Mouse (Mus musculus) intestine, embryonic 15.5 days (tissue): ENCODE data around the gene Znhit2. TPM values are rescaled to one million over a fixed set of nuclear protein-coding genes. Genes with fewer than 3 reads are reported as not detected.
A peak's percentile ranks its signal among the peaks of the same experiment; 100 is the strongest.

ENCODE experiments used
- ATAC-seq: fragments of 200-750 bp; cut with Nextera tagmentation; 2 replicates; pipeline ENCODE4 v1.8.0; 2017; ENCODE audit warnings: moderate TSS enrichment, moderate library complexity
- H3K27ac ChIP-seq: fragments of 300-500 bp; sonication (generic); 2 replicates; pipeline ENCODE4 v1.5.1; 2015; ENCODE audit warnings: mild to moderate bottlenecking, inconsistent platforms
- H3K27me3 ChIP-seq: fragments of 300-500 bp; sonication (generic); replicated peaks from 2 replicates; pipeline ENCODE4 v1.6.1; 2015; ENCODE audit warnings: inconsistent platforms
- H3K36me3 ChIP-seq: fragments of 300-500 bp; sonication (generic); 2 replicates; pipeline ENCODE4 v1.6.1; 2015; ENCODE audit warnings: inconsistent platforms
- H3K4me1 ChIP-seq: fragments of 300-500 bp; sonication (generic); replicated peaks from 2 replicates; pipeline ENCODE4 v1.6.1; 2015; ENCODE audit warnings: inconsistent platforms
- H3K4me2 ChIP-seq: fragments of 300-500 bp; sonication (generic); replicated peaks from 2 replicates; pipeline ENCODE4 v1.6.1; 2015; ENCODE audit warnings: mild to moderate bottlenecking, inconsistent platforms
- H3K4me3 ChIP-seq: fragments of 300-500 bp; sonication (generic); replicated peaks from 2 replicates; pipeline ENCODE4 v1.5.1; 2015; ENCODE audit warnings: inconsistent platforms
- H3K9ac ChIP-seq: fragments of 300-500 bp; sonication (generic); 2 replicates; pipeline ENCODE4 v1.6.1; 2015; ENCODE audit warnings: inconsistent platforms
- H3K9me3 ChIP-seq: fragments of 300-500 bp; sonication (generic); 2 replicates; pipeline ENCODE4 v1.6.1; 2016; ENCODE audit warnings: inconsistent platforms
- WGBS: fragments of 180-500 bp; shearing (Covaris S2); methylation state at CpG from one replicate; pipeline ENCODE4 v1.1.7; 2015; 5-methylcytosine and 5-hydroxymethylcytosine counted together
- polyA plus RNA-seq: library from polyadenylated mRNA; unstranded; fragments of >200 nt; fragmentation: Nextera tagmentation; extraction: Ambion mirVana; gene quantifications from 2 replicates; pipeline ENCODE4 v1.2.1, GENCODE M21; 2015

Znhit2 gene
- polyA plus RNA-seq, 1 experiment from 2014 or later: 30.1 TPM

DNA sequence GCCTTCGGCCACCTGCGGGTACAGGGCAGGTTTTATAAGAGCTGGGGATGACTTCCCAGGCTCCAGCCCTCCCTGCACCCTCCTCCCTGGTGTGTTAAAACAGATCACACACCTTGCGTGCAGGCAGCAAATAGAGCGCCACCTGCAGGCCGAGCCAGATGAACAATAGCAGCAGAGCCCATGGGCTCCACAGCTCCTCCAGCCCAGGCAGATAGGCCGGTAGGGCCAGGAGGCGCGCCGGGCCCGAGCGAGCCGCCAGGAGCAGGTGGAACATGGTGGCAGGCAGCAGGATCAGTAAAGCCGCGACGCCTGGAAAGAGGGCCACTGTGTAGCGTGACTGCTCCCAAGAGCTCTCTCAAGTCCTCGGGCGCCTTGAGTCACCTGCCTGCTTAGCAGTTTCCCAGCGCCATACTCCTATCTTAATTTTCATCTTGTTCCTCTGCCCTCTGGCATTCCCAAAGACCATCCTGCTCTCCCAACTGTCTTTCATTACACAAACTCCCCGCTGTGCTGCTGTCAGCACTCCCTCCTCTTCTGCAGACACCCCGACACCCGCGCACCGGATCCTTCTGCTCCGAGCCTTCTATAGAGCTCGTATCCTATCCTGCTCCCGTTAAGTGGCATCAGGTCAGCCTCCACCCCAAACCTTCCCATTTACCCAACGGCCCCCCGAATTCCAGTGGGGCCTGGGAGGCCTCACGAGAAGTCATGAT, 6.2 kb downstream of the Znhit2 start:
- H3K4me1 ChIP-seq: peaks cover 28% of the 10 kb centered on the region
- H3K27me3 ChIP-seq: no peaks in the 10 kb centered on the region
- peaks cover 26% of the 10 kb centered on the region for H3K36me3 ChIP-seq
- peak overlapping the region; percentile 92 for H3K4me2 ChIP-seq
- H3K9ac ChIP-seq: peak overlapping the region; percentile 54
- H3K27ac ChIP-seq: peak overlapping the region; percentile 76
- ATAC-seq: peak; percentile 70
- WGBS: under 1% methylated on average over 30 of the region's 30 CpGs
- H3K4me3 ChIP-seq: peak overlapping the region; percentile 48
- H3K9me3 ChIP-seq: no peaks in the 10 kb centered on the region

GRCm38 (mm10) chr19:6067724-6068415, 6.9 kb downstream of the Znhit2 start, which contains the start of gene Tm7sf2:
Tm7sf2 (minus strand) TSS chr19:6068373.
- 7% methylated on average over 33 of the region's 33 CpGs for WGBS
- Histone ChIP-seq H3K27ac (peak within 1 kb of the TSS; percentile 76), H3K4me3 (peak within 1 kb of the TSS; percentile 48), H3K4me1 (peaks cover 21% of the 10 kb centered on the region), H3K9me3 (no peaks in the 10 kb centered on the region), H3K27me3 (no peaks in the 10 kb centered on the region), H3K36me3 (peaks cover 26% of the 10 kb centered on the region), H3K4me2 (peak within 1 kb of the TSS; percentile 92), H3K9ac (peak within 1 kb of the TSS; percentile 54)
- ATAC-seq: peak; percentile 97

DNA sequence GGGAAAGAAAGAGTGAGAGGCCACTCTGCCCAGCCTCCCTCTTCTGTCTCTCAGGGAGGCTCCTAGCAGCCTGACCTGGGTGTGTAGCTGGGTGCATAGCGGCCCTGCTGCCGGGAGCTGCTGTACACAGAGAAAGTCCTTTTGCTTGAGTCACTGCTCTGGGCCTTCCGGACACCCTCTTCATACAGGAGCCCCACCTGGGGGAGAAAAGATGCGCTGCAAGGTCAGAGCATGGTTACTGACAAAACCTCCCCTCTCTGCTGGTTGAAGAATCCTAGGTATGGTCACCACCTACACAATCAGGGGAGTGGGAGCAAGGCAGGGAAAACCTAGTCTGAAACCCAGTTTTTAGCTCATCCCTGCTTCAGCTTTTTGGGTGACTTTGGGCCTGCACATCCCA, 8.0 kb downstream of the Znhit2 start:
- no peak for ATAC-seq
- Histone ChIP-seq H3K9ac (no peak overlapping the region), H3K4me1 (peaks cover 21% of the 10 kb centered on the region), H3K27ac (no peak overlapping the region), H3K9me3 (no peaks in the 10 kb centered on the region), H3K4me2 (no peak overlapping the region), H3K4me3 (no peak overlapping the region), H3K36me3 (peaks cover 26% of the 10 kb centered on the region), H3K27me3 (no peaks in the 10 kb centered on the region)
- WGBS: 61% methylated on average over 4 of the region's 4 CpGs

- ATAC-seq: no peak
- 91% methylated on average over 10 of the region's 10 CpGs for WGBS
- Histone ChIP-seq H3K27ac (no peak overlapping the region), H3K27me3 (no peaks in the 10 kb centered on the region), H3K9ac (no peak overlapping the region), H3K4me1 (peaks cover 21% of the 10 kb centered on the region), H3K36me3 (peaks cover 26% of the 10 kb centered on the region), H3K4me3 (no peak overlapping the region), H3K9me3 (no peaks in the 10 kb centered on the region), H3K4me2 (no peak overlapping the region)
Observed at GRCm38 (mm10) chr19:6069851-6070250, 8.9 kb downstream of the Znhit2 start.

DNA sequence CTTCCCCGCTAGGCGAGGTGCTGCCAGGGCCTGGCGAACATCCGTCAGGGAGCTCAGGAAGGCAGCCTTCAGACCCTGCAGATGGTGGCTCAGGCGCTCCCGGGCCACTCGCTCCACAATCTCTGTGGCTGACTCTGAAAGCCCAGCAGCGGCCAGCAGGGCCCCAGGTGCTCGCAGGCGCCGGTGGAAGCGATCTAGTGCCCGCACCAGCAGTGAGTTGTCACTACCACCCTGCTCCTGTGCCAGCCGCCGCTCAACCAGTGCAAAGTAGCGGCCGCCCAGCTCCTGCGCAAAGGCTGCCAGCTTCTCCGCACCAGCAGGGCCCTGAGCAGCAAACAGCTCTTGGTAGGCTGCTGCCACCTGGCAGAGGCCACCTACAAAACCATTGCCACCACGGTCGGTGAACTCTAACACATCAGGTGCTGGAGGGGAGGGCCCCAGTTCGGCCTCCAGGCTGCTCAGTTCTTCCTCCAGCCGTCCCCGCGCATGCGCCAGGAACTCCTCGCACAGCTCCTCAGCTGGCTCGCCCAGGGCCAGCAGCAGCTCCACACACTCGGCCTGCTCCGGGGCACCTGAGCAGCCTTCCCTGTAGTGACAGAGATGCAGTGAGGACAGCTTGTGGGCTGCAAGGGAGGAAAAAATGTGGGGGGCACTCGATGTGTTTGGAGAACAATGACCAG, 9.7 kb downstream of the Znhit2 start:
- Histone ChIP-seq H3K4me3 (no peak overlapping the region), H3K4me2 (no peak overlapping the region), H3K36me3 (peaks cover 26% of the 10 kb centered on the region), H3K4me1 (peaks cover 21% of the 10 kb centered on the region), H3K9ac (no peak overlapping the region), H3K27ac (no peak overlapping the region), H3K9me3 (no peaks in the 10 kb centered on the region), H3K27me3 (no peaks in the 10 kb centered on the region)
- ATAC-seq: no peak
- WGBS: 87% methylated on average over 31 of the region's 31 CpGs

DNA sequence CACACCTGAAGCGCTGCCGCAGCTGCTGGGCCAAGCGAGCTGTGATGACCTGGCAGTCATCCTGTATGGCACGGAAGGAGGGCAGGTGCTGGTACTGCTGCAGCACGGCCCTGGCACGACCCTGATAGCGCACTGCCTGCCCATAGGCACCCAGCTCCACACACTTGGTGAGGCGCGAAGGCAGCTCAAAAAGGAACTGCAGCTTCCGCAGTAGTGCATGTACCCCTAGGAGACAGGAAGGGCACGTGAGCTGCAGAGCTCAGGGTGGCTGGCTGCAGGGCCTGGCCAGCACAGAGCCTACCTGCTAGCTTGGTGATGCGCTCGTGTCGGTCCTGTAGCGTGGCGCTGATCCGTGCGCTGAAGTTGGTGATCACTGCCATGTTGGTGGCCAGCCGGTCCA, 10.3 kb downstream of the Znhit2 start:
- H3K4me1 ChIP-seq: peaks cover 24% of the 10 kb centered on the region
- H3K27me3 ChIP-seq: no peaks in the 10 kb centered on the region
- H3K9ac ChIP-seq: no peak overlapping the region
- no peaks in the 10 kb centered on the region for H3K9me3 ChIP-seq
- H3K27ac ChIP-seq: no peak overlapping the region
- peaks cover 26% of the 10 kb centered on the region for H3K36me3 ChIP-seq
- no peak for ATAC-seq
- no peak overlapping the region for H3K4me3 ChIP-seq
- H3K4me2 ChIP-seq: no peak overlapping the region
- 94% methylated on average over 19 of the region's 19 CpGs for WGBS

GRCm38 (mm10) chr19:6073889-6074288, 12.9 kb downstream of the Znhit2 start:
- Histone ChIP-seq H3K4me1 (peaks cover 9% of the 10 kb centered on the region), H3K36me3 (peaks cover 26% of the 10 kb centered on the region), H3K9me3 (no peaks in the 10 kb centered on the region), H3K4me3 (no peak overlapping the region), H3K27me3 (no peaks in the 10 kb centered on the region), H3K9ac (no peak overlapping the region), H3K4me2 (no peak overlapping the region), H3K27ac (no peak overlapping the region)
- 87% methylated on average over 5 of the region's 5 CpGs for WGBS
- no peak for ATAC-seq

DNA sequence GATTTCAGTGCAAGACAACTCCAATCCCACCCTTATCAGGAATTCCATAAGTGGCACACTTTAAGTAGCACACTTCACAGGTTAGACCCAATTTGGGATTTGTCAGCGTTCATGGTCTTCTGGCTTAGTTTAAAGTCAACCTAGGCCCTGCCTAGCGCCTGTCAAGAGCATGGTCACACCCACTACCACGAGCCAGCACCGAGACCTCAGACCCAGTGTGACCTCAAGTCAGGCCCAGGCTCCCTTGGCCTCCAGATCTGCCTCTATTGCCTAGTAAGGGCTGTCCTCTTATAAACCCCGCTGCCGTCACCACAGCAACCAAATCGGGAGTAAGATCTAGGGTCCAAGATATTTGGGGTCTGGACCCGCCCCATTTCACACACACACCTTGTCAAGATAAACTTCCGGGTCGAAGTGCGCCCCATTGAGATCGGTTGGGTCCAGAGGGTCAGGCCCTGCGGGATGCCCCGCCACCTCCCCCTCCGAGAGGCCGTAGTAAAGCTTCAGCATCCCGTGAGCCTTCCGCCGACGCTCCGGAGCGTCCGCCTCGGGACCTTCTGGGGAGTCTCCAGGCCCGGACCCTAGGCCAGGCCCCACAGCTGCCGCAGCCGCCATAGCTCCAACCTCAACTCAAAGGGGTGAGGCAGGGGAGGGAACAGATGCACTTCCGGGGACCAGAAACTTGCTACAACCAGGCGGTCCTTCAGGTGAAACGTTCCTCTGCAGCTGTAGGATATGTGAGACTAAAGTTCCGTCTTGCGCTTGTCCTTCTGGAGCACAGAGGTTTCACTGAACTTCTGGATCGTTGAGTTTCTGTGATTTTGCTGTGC, 15.8 kb downstream of the Znhit2 start, which contains the start of gene Vps51:
Gene Vps51 (minus strand): TSS at position 668 of the 830 bp plus-strand sequence.
- H3K4me3 ChIP-seq: peak within 1 kb of the TSS; percentile 85
- peak within 1 kb of the TSS; percentile 84 for H3K4me2 ChIP-seq
- ATAC-seq: peak; percentile 93
- peak within 1 kb of the TSS; percentile 81 for H3K9ac ChIP-seq
- no peaks in the 10 kb centered on the region for H3K9me3 ChIP-seq
- peaks cover 14% of the 10 kb centered on the region for H3K36me3 ChIP-seq
- H3K4me1 ChIP-seq: peaks cover 9% of the 10 kb centered on the region
- WGBS: 1% methylated on average over 33 of the region's 33 CpGs
- H3K27me3 ChIP-seq: no peaks in the 10 kb centered on the region
- H3K27ac ChIP-seq: peak within 1 kb of the TSS; percentile 89

DNA sequence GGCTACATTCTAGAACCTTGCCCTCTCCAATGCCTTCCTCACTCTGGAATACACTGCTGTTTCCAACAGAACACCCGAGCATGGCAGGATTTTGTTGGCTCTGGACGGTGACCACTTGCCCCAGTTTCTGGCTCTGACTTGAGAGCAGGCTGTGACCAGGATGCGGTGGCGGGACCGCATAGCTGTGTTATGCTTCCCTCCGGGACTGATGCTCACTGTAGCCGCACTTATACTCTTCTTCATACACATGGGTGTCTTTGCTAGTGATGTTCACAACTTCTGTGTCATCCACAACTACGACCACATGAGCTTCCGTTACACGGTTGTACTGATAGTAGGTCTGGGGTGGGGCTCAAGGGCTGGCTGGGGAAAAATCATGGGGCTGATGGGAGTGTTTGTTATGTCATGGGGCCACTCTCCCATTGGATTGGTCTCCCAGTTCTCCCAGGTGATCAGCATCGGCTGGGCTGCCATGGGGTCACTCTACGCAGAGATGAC, 19.0 kb downstream of the Znhit2 start, which contains the start of gene Tmem262:
Gene Tmem262 (plus strand): TSS at position 51 of the 498 bp plus-strand sequence.
- Histone ChIP-seq H3K4me1 (peaks cover 15% of the 10 kb centered on the region), H3K27me3 (no peaks in the 10 kb centered on the region), H3K36me3 (peaks cover 21% of the 10 kb centered on the region), H3K9ac (no peak within 1 kb of the TSS), H3K9me3 (no peaks in the 10 kb centered on the region), H3K4me3 (no peak within 1 kb of the TSS), H3K27ac (no peak within 1 kb of the TSS), H3K4me2 (no peak within 1 kb of the TSS)
- ATAC-seq: no peak
- 92% methylated on average over 12 of the region's 12 CpGs for WGBS

DNA sequence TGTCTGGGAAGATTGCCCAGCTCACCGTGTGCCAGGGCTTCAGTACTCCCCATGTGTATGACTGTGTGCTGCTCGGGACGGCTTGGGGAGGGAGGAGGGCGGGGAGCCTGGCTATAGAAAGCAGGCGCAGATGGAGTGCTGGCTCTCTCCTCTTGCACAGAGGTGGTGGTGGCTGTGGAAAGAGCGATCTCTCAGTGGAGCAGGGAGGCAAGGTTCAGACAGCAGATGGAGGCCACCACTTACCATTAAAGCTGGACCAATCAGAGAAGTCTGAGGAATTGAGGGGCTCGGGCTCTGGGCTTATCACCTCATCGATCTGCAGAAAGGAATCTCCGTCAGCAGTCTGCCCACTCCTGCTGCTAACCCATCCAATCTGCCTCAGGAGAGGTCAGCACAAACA, 21.2 kb downstream of the Znhit2 start, which contains the start of gene Gm28374:
Gene Gm28374 (minus strand): TSS at position 101 of the 400 bp plus-strand sequence.
- no peaks in the 10 kb centered on the region for H3K9me3 ChIP-seq
- H3K4me1 ChIP-seq: peaks cover 10% of the 10 kb centered on the region
- no peak within 1 kb of the TSS for H3K4me3 ChIP-seq
- no peak within 1 kb of the TSS for H3K4me2 ChIP-seq
- no peak within 1 kb of the TSS for H3K9ac ChIP-seq
- no peaks in the 10 kb centered on the region for H3K27me3 ChIP-seq
- H3K27ac ChIP-seq: no peak within 1 kb of the TSS
- WGBS: 89% methylated on average over 9 of the region's 9 CpGs
- peaks cover 26% of the 10 kb centered on the region for H3K36me3 ChIP-seq
- no peak for ATAC-seq

GRCm38 (mm10) chr19:6084478-6085248, 23.7 kb downstream of the Znhit2 start, which contains the start of the genes Zfpl1 and Cdca5:
Zfpl1 (minus strand) TSS chr19:6084956.
Cdca5 (plus strand) TSS chr19:6084983.
- H3K36me3 ChIP-seq: peaks cover 26% of the 10 kb centered on the region
- under 1% methylated on average over 58 of the region's 58 CpGs for WGBS
- H3K9me3 ChIP-seq: no peaks in the 10 kb centered on the region
- peak within 1 kb of the TSS; percentile 62 for H3K9ac ChIP-seq
- peak; percentile 94 for ATAC-seq
- H3K27ac ChIP-seq: peak within 1 kb of the TSS; percentile 54
- peaks cover 10% of the 10 kb centered on the region for H3K4me1 ChIP-seq
- peak within 1 kb of the TSS; percentile 75 for H3K4me2 ChIP-seq
- H3K27me3 ChIP-seq: no peaks in the 10 kb centered on the region
- H3K4me3 ChIP-seq: peak within 1 kb of the TSS; percentile 65
